Mouse (Mus musculus) telencephalon, adult 2 months (tissue): ENCODE results near the gene Sh3tc1.

Experiments
- DNase-seq: peaks from one replicate; pipeline ENCODE4 v3.0.0-alpha.2; 2011; ENCODE audit warnings: low read depth, low spot score

Gene Sh3tc1

DNA sequence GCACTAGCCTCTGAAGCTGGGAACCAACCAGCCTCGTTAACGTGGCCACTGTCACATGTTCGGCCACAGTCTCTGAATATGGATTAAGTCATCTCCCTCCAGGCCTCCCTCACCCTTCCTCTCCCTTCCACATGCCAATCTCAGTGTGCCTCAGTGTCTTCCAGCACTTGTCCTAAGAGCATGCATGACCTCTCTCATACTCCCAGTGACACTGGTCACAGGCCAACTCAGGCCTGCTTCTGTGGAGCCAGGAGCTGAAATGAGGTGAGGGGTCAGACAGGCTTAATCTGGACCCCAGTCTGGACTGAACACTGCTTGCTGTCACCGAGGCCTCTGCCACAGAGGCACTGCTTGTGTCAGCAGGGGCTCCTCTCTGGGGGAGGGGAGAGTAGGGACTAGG is 53.5 kb downstream of the Sh3tc1 start:
- DNase-seq, result no peak

DNA sequence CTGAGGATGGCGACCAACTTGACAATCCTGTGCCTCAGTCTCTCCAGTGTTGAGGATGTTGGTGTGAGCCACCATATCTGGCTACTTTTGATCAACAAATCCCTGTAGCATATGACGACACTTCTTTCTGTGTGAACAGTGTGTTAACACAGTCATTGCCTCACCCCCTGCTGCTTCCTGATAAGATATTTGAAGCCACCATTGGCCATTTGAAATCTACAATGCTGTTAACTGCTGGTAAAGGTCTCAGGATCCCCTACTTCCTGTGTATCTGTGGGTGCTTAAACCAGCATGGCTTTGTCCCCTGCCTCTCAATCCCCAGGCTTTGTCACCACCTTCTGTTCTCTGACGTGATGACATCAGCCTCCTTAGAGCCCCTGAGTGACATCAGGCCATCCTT is 54.7 kb downstream of the Sh3tc1 start:
- DNase-seq, result no peak

GRCm38 (mm10) chr5:35680958-35681357 is 58.8 kb downstream of the Sh3tc1 start:
- no peak for DNase-seq

DNA sequence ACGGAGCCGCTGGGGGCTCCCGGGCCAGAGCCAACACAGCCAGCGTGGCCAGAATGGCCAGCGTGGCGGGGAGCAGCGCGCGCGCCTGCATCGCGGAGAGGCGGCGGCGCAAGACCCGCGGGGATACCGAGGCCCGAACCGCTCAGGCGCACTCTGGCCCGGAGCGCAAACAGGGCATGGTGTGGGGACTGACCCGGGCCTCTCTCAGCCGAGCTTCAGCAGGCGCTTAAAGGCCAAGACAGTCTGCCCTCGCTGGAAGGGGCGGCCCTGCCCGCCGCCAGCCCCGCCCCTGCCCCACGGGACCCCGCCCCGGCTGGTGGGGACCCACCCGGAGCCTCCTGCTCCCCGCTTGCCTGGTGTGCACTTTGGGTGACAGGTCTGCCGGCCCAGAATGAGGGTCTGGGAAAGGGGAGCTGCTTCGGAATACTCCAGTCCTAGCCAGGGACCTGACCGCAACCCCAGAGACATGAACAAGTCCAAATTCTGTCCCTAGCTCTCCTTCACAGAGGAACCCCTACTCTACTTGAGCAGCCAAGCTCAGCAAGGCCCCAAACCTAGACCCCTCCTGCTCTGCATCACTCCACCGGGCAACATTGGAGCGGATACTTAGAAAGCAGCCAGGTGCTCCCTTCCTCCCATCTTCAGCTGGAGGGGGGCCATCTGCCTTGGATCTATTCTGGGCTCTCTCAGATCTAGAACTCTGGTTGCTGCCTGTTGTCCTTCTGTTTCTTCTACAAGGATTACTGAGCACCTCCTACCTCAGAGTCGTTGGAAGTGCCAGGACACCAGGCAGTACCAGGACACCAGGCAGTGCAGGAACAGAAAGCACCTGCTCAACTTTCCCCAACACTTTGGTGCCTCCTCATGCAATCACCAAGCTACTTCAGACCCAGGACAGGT is 60.3 kb downstream of the Sh3tc1 start, which contains the start of gene Htra3:
Gene Htra3 (minus strand): TSS at position 527 of the 900 bp plus-strand sequence.
- peak; percentile 27 for DNase-seq

DNA sequence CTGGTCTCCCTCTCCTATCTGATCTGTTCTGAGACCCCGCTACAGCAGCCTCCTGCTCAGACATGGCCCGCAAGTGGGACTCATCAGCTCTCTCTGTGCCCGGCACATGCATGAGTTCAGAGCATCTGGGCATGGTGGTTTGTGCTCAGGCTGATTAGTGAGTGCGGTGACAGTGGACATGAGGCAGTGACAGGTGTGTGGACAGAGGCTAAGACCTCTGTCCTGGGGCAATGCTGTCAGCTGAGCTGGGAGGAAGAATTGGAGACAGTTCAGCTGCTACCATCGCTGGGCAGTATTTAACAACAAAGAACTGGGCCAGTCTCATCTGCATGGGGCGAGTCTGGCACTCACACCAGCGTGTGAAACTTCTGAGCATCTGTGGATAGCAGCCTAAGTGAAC is 62.8 kb downstream of the Sh3tc1 start:
- DNase-seq, result no peak

DNA sequence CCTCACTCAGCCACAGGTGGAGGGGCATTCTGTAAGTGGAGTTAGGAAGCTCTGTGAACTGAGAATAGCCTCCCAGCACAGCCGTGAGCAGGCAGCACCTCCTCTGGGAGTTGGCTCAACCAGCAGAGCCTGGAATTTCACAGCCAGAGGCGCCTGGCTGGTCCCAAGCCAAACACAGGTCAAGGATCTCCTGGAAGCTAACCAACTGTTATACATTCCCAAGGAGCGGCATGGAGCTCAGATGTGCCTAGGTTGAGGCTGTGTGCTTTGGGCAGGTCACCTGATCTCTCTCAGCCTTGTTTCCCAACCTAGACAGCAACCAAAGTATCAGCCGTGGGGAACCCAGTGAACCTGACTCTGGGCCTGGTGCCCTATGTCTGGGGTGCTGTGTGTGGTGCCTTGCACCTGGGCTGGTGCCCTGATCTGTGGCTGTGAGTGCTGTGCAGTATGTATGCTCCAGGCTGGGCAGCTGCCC is 65.7 kb downstream of the Sh3tc1 start:
- DNase-seq, result no peak

DNA sequence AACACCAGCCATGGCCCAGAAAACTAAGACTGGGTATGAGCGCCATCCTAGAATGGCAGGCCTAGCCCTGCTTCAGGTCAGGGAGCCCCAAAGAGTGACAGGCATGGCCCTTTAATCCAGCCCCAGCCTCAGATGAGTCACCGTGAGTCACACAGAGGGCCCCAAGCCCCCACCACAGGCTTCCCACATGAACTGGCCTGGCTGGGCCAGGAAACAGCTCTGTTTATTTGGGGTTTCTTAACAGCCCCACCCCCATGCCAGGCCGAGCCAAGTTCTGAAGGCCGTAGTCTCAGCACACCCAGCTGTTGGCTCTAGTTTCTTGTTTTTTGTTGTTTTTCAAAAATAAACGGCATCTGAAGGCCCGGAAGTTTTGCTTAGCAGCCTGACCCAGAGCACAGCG is 66.7 kb downstream of the Sh3tc1 start:
- DNase-seq, result no peak

DNA sequence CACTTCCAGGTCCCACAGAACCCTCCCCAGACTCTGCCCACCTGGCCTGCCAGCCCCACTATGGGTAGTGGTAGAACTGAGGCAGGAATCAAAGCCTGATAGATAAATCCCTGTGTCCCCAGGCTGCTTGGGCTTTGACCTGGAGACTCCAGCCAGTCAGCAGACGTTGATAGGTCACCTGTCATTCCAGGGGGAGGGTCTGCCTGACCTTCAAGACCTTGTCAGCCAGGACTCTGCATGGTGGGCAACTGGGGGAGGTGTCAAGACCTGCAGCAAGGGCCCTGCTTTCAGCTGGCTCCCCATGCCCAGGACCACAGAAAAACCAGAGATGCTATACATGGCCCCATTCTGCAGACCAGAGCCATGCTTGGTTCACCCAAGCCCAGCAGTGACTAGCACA is 67.2 kb downstream of the Sh3tc1 start:
- no peak for DNase-seq

- DNase-seq, result peak; percentile 47
Measured at GRCm38 (mm10) chr5:35671474-35671891, 68.3 kb downstream of the Sh3tc1 start.

GRCm38 (mm10) chr5:35670412-35670801 is 69.4 kb downstream of the Sh3tc1 start:
- peak; percentile 19 for DNase-seq

GRCm38 (mm10) chr5:35669747-35670411 is 69.9 kb downstream of the Sh3tc1 start:
- DNase-seq, result no peak

- no peak for DNase-seq
Measured at GRCm38 (mm10) chr5:35666152-35666551, 73.6 kb downstream of the Sh3tc1 start.

GRCm38 (mm10) chr5:35662021-35662545 is 77.7 kb downstream of the Sh3tc1 start:
- DNase-seq, result no peak

GRCm38 (mm10) chr5:35661210-35661609 is 78.6 kb downstream of the Sh3tc1 start:
- DNase-seq, result no peak

DNA sequence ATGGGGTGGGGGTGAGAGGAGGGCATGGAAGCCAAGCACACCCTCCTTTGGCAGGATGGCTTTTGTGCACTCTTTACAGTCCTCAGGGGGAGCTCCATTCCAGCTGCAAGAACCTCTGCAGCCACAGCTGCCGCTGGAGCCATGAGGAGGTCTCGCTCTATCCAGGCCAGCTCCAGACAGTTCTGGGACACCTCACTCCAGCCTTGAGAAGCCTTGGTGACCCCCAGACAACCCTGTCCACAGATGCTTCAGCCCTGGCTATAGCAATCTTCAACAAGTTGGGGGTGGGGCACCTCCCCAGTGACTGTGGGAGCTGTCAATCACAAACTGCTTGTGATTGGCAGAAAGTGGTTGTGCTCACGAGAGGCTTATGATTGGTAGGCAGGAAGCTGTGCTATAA is 80.3 kb downstream of the Sh3tc1 start:
- DNase-seq, result no peak

- no peak for DNase-seq
Measured at GRCm38 (mm10) chr5:35655753-35656485, 83.9 kb downstream of the Sh3tc1 start.

DNA sequence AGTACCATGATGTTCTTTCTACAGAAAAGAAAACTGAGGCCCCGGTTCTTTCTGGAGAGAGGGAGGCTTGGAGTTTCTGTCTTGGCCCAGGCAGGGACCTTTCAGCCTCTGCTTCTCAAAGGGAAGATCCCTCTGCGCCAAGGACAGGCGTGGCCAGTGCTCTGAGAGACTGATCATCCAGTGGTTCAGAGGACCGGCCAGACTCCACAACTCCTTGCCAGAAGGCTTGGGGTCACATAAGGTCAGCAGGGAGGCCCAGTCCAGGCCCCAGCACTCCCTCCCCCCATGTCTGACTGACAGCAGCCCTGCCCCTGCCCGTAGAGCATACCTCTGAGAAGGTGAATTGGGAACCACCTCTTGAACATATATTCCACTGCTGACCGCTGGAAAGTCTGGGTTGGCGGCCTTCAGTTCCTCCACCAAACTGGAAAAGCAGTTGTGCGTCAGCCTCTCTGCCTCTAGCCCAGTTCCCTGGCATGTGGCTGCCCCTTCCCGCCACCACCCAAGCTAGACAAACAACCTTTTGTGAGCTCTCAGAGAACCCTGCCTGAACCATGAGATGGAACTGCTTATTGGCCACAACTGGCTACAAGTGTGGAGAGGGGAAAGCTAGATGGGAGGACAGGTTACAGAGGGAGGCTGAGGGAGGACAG is 85.9 kb downstream of the Sh3tc1 start:
- DNase-seq, result no peak

DNA sequence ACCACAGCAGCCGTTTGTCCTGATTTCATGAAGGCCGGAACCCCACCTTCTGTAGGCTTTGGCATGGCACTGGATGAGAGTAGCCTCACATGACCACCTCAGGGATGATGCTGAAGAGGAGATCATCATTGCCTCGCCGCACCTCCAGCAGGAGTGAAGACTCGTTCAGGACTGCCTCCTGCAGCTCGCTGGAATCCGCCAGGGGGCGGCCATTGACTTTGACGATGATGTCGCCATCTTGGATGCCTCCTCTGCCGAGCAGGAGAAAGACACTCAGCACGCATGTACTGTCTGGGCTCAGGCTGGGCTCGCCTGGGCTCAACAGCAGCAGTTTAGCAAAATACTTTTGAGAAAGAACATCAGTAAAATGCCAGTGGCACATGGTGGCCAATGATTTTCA is 86.9 kb downstream of the Sh3tc1 start:
- no peak for DNase-seq

DNA sequence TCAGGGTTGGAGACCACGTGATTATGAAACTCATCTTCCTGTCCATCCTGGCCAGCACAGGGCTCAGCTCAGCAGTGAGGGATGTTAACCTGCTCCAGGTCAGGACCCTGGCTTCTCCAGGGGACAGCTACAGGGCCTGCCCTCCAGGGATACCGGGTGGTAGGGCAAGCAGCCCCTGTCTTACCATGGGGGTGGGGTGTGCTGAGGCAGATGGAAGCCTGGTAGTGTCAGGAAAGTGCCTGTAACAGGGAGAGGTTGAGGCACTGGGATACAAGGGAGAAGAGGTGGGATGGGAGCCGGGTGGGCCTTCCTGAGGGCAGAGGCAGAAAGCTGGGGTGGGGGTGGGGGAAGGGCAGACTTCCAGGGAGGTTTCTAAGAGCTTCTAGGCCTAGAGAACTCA is 87.5 kb downstream of the Sh3tc1 start:
- DNase-seq, result no peak

- DNase-seq, result no peak
Measured at GRCm38 (mm10) chr5:35648230-35648629, 91.6 kb downstream of the Sh3tc1 start.

GRCm38 (mm10) chr5:35647562-35647961 is 92.2 kb downstream of the Sh3tc1 start:
- DNase-seq, result no peak
